Mouse (Mus musculus) liver, postnatal 0 days (tissue): ENCODE results near the gene Fam186b.

Source experiments
- CTCF ChIP-seq: sonication (generic); IDR thresholded peaks from 2 replicates; pipeline ENCODE4 v1.5.1; 2016; ENCODE audit warnings: antibody characterized with exemption, low read depth
- EP300 ChIP-seq: IDR thresholded peaks from 2 replicates; pipeline ENCODE4 v1.6.1; 2016; ENCODE audit warnings: antibody characterized with exemption, low read depth, mild to moderate bottlenecking

DNA sequence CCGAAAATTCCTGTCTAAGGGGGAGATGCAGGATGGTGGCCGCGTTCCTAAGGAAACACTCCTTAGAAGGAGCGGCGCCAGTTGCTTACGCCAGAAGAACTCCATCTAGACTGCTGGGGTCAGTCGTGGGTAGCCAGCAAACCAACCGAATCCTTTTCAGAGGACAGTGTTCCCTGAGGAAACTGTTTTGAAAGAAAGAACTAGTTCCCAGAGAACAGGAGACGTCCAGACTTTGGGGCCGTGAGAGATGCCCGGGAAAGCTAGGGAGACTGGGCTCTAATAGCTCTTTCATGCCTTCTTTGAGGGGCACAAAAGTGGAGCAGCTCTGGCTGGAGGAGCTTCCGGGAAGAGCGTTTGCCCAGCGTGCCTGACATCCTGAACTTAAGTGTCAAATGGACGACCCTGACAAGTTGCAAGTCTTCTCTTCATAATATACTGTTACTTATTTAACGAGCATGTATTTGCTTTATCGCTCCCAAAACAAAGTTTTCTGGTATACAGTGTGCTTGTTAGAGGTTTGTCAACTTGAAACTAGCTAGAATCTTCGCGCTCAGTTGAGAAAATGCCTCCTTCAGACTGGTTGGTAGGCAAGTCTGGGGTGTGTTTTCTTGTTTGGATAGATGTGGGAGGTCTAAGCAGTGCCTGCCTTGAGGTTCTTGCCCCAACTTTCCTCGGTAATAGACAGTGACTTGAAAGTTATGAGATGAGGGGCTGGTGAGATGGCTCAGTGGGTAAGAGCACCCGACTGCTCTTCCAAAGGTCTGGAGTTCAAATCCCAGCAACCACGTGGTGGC lies 43.1 kb downstream of the Fam186b start:
- TF ChIP-seq CTCF = no peak
- TF ChIP-seq EP300 = no peak
